Mouse (Mus musculus) forebrain, postnatal 0 days (tissue): ENCODE measurements around the gene Ucn3. TPM values are rescaled to one million over a fixed set of nuclear protein-coding genes. Genes with fewer than 3 reads are reported as not detected.

Experiments used
- ATAC-seq: fragments of 200-750 bp; cut with Nextera tagmentation; 2 replicates; pipeline ENCODE4 v1.8.0; 2017; ENCODE audit warnings: mild to moderate bottlenecking, moderate library complexity
- DNase-seq: peaks from one replicate; pipeline ENCODE4 v3.0.0-alpha.2; 2015
- H3K27ac ChIP-seq: fragments of 300-500 bp; sonication (generic); 2 replicates; pipeline ENCODE4 v1.5.1; 2014; ENCODE audit warnings: low read depth, mild to moderate bottlenecking, antibody characterized with exemption, low read length, moderate library complexity, mixed read lengths
- H3K27me3 ChIP-seq: fragments of 300-500 bp; sonication (generic); 2 replicates; pipeline ENCODE4 v1.6.1; 2014; ENCODE audit warnings: mild to moderate bottlenecking, low read length, mixed read lengths; ENCODE audit not compliant: insufficient read depth
- H3K36me3 ChIP-seq: fragments of 300-500 bp; sonication (generic); 2 replicates; pipeline ENCODE4 v1.6.1; 2014; ENCODE audit warnings: mild to moderate bottlenecking, moderate library complexity; ENCODE audit not compliant: insufficient read depth
- H3K4me1 ChIP-seq: fragments of 300-500 bp; sonication (generic); 2 replicates; pipeline ENCODE4 v1.6.1; 2014; ENCODE audit warnings: antibody characterized with exemption; ENCODE audit not compliant: insufficient read depth
- H3K4me2 ChIP-seq: fragments of 300-500 bp; sonication (generic); 2 replicates; pipeline ENCODE4 v1.6.1; 2014; ENCODE audit warnings: low read depth, mild to moderate bottlenecking, moderate library complexity
- H3K4me3 ChIP-seq: fragments of 300-500 bp; sonication (generic); 2 replicates; pipeline ENCODE4 v1.5.1; 2014; ENCODE audit warnings: low read depth, low read length, mixed read lengths
- H3K9ac ChIP-seq: fragments of 300-500 bp; sonication (generic); 2 replicates; pipeline ENCODE4 v1.6.1; 2014; ENCODE audit warnings: mild to moderate bottlenecking
- H3K9me3 ChIP-seq: fragments of 300-500 bp; sonication (generic); 2 replicates; pipeline ENCODE4 v1.6.1; 2016; ENCODE audit warnings: low read length
- CTCF ChIP-seq: sonication (generic); IDR thresholded peaks from 2 replicates; pipeline ENCODE4 v1.5.1; 2016; ENCODE audit warnings: antibody characterized with exemption, control low read depth, low read depth
- WGBS: fragments of 180-500 bp; shearing (Covaris S2); extraction: QIAGEN DNeasy Blood & Tissue Kit; methylation state at CpG from one replicate; pipeline ENCODE4 v1.1.7; 2014; 5-methylcytosine and 5-hydroxymethylcytosine counted together
- microRNA-seq, 2 experiments: library from miRNA; unstranded; fragments of <30 nt; microRNA quantifications; one replicate each; pipeline ENCODE4; 2016
- polyA plus RNA-seq: library from polyadenylated mRNA; unstranded; fragments of >200 nt; fragmentation: Nextera tagmentation; extraction: Ambion mirVana; gene quantifications from 2 replicates; pipeline ENCODE4 v1.2.1, GENCODE M21; 2015
- total RNA-seq: library from RNA; depleted of rRNA; stranded (reverse); fragments of >200 nt; gene quantifications from 2 replicates; pipeline ENCODE4 v1.2.3, GENCODE M21; 2014; rRNA removed

The Ucn3 gene
- total and polyA plus RNA-seq, 2 experiments from 2014 or later: 0.57 to 0.77 TPM

DNA sequence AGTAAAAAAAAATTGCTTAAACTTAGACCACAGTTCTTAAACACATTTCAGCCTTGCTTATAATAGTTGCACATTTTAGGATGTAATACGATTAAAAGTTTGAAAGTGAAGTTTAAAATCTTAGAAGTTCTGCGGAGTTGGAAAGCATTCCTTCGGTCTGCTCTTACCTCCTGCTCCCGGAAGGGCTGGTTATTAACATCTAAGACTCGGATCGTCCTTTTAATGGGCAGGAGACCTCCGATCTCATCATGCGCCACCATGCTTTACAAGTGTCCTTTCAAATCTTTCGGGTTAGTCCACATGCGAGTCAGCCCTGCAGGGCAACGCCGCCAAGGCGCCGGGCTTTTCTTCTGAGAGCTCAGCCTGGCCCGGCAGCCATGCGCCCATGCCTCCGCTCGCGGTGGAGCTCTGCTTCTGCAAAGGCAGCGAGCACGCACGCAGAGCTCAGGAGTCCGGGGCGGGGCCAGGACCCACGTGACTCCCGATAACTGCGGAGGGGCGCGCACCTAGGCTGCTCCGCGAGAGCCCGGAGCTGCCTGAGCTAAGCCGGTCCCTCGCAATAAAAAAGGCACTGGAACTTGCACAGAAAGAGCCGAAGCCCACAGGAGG is 51.9 kb downstream of the Ucn3 start:
- ATAC-seq (peak; percentile 99), DNase-seq (peak; percentile 83)
- Histone ChIP-seq H3K4me3 (peak overlapping the region; percentile 49), H3K9me3 (no peaks in the 10 kb centered on the region), H3K4me1 (no peaks in the 10 kb centered on the region), H3K4me2 (peak overlapping the region; percentile 78), H3K27me3 (no peaks in the 10 kb centered on the region), H3K9ac (peak overlapping the region; percentile 54), H3K27ac (no peak overlapping the region), H3K36me3 (no peaks in the 10 kb centered on the region)
- 0 out of 2 replicates have a peak, but pooled peaks have one; percentile 13 for TF ChIP-seq CTCF
- WGBS: under 1% methylated on average over 35 of the region's 35 CpGs

DNA sequence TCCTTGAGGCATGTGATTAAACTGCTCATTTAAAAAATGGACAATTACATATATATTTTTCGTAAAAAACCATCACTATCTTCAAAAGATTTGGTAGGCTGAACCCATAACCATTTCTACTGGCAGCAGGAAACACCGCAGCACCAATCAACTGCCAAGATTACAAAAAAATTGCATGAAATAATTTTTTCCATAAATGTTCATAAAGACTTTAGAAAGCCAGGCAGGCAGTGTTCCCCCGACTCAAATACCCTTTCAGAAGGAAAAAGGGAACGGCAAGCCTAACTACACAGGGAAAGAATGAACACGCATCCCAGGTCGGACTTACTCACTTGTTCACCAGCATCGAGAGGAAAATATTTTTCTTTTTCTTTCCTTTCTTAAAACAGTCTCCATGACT is 52.5 kb downstream of the Ucn3 start:
- Histone ChIP-seq H3K9ac (0 out of 2 replicates have a peak overlapping the region, but pooled peaks have one; percentile 54), H3K27ac (no peak overlapping the region), H3K4me3 (peak overlapping the region; percentile 49), H3K4me1 (no peaks in the 10 kb centered on the region), H3K4me2 (peak overlapping the region; percentile 78), H3K36me3 (0 out of 2 replicates have a peak, but pooled peaks cover 4% of the 10 kb centered on the region), H3K27me3 (no peaks in the 10 kb centered on the region), H3K9me3 (no peaks in the 10 kb centered on the region)
- DNase-seq (no peak), ATAC-seq (no peak)
- no peak for TF ChIP-seq CTCF
- 22% methylated on average over 7 of the region's 7 CpGs for WGBS

DNA sequence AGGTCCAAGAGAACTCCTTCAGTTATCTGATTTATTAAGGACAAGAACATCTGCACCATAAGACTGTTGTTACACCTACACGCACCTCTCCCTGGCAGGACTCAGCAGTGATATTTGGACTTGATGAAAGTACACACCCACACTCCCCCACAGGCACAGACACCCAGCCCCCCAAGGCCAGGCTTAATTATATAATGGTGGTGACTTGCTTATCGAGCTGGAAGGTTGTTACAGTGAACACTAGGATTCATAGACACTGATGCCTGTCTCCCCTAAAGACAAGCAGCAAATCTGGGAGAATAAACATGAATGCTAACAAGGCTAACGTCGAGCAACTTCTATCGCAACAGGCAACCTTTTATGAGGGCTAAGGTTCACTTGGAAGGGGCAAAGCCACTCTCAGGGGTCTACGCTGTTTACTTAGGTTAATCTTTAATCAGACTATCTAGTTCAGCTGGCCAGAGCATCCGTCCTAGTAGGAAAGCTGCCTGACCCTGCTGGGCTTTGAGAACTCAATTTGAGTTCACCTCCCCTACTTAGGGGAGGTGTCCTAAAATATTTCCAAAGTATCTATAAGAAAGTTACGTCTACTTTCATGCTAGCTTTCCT is 53.6 kb downstream of the Ucn3 start:
- Histone ChIP-seq H3K9ac (no peak overlapping the region), H3K4me2 (no peak overlapping the region), H3K27me3 (no peaks in the 10 kb centered on the region), H3K36me3 (0 out of 2 replicates have a peak, but pooled peaks cover 14% of the 10 kb centered on the region), H3K9me3 (no peaks in the 10 kb centered on the region), H3K4me3 (no peak overlapping the region), H3K4me1 (no peaks in the 10 kb centered on the region), H3K27ac (no peak overlapping the region)
- WGBS: 59% methylated on average over 8 of the region's 8 CpGs
- TF ChIP-seq CTCF: no peak
- ATAC-seq (no peak), DNase-seq (no peak)

Small RNAs within 50 kb of the gene (microRNA-seq; reads per million reads assigned to microRNA genes)
- 0 reads per million in 2 experiments for gene Gm22460

Other genes starting within 250 kb of the Ucn3 start
- not detected in 2 replicates for gene Calml3, start 141.0 kb downstream of the Ucn3 start, total RNA-seq
- not detected in 2 replicates for gene Calml3, start 141.0 kb downstream of the Ucn3 start, polyA plus RNA-seq
- gene Calm4, start 107.6 kb downstream of the Ucn3 start, total RNA-seq: not detected in 2 replicates
- gene Calm4, start 107.6 kb downstream of the Ucn3 start, polyA plus RNA-seq: not detected in 2 replicates
- gene Calm5, start 91.2 kb downstream of the Ucn3 start, total RNA-seq: not detected in 2 replicates
- gene Calm5, start 91.2 kb downstream of the Ucn3 start, polyA plus RNA-seq: not detected in 2 replicates
- gene Net1, start 27.1 kb downstream of the Ucn3 start, total RNA-seq: 12.2 and 20.4 TPM in 2 replicates
- gene Net1, start 27.1 kb downstream of the Ucn3 start, polyA plus RNA-seq: 11.4 and 12.4 TPM in 2 replicates
- gene Tubal3, start 27.1 kb downstream of the Ucn3 start, total RNA-seq: not detected in 2 replicates
- gene Tubal3, start 27.1 kb downstream of the Ucn3 start, polyA plus RNA-seq: 0.05 TPM in 1 of 2 replicates, not detected in the other
- gene Akr1c14, start 103.7 kb upstream of the Ucn3 start, total RNA-seq: 2.2 and 2.6 TPM in 2 replicates
- gene Akr1c14, start 103.7 kb upstream of the Ucn3 start, polyA plus RNA-seq: 0.71 and 1.1 TPM in 2 replicates
- 0.23 and 0.76 TPM in 2 replicates for gene Akr1c18, start 205.3 kb upstream of the Ucn3 start, total RNA-seq
- gene Akr1c18, start 205.3 kb upstream of the Ucn3 start, polyA plus RNA-seq: 1.1 and 2.5 TPM in 2 replicates
- 0.33 and 1.7 TPM in 2 replicates for gene Akr1c13, start 245.8 kb upstream of the Ucn3 start, total RNA-seq
- gene Akr1c13, start 245.8 kb upstream of the Ucn3 start, polyA plus RNA-seq: 1.8 and 2.3 TPM in 2 replicates